Mouse (Mus musculus) C2C12 (cell line): ENCODE results near the gene Il4i1.

Source experiments
- CEBPB ChIP-seq: IDR thresholded peaks from one replicate; pipeline ENCODE4 v1.6.1; 2011; ENCODE audit warnings: low read depth, mild to moderate bottlenecking, control low read depth, moderate library complexity
- CTCF ChIP-seq: IDR thresholded peaks from one replicate; pipeline ENCODE4 v1.5.1; 2011; ENCODE audit not compliant: control insufficient read depth, insufficient read depth, insufficient read length
- USF1 ChIP-seq: IDR thresholded peaks from one replicate; pipeline ENCODE4 v1.6.1; 2011; ENCODE audit warnings: low read depth, mild to moderate bottlenecking, control low read depth, moderate library complexity

DNA sequence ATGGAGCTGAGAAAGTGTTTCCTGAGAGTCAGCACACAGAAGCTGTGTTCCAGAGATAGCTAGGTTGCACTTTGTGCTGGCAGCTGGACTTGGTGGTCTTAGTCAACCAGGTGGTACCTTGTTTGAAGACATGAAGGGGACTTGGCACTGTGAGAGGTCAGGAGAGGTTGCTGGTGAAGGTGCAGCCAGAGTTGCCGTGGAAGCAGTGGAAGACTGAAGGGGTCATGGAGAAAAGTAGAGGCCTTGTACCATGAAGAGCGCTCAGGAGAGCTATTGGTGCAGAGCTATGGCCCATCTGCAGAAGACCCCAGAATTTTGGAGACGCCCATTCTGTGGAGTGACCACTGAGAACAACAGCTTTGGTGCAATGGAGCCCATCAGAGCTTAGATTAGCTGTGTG is 6.7 kb upstream of the Il4i1 start:
- no peak for TF ChIP-seq CTCF
- TF ChIP-seq CEBPB: no peak
- TF ChIP-seq USF1: no peak
